Mouse (Mus musculus): ENCODE results near the gene Kbtbd7.
"Not testable (repeated sequence)": the region's sequence is repeated elsewhere in the genome, so short reads cannot be mapped to it uniquely, and the experiment has no call there.

GRCm38 (mm10) chr14:79452591-79452934, 26.3 kb downstream of the Kbtbd7 start:
- TF ChIP-seq POLR2A, CTCF (IDR thresholded peaks at IDR 0.05; ENCODE audit: insufficient read depth, low read depth, low read length): not testable (repeated sequence)

All from olfactory bulb, adult 2 months (tissue).